Mouse (Mus musculus) WW6 (cell line): ENCODE measurements at regions not wholly inside any gene's neighbourhood (a gene's known extent, or its start where the extent isn't known, plus 50 kb on each side); places are given as distances from the start of the nearest gene placed in this dataset.

ENCODE experiments used
- DNase-seq: peaks from one replicate; pipeline ENCODE4 v3.0.0-alpha.2; 2013; ENCODE audit warnings: low read depth, low spot score

DNA sequence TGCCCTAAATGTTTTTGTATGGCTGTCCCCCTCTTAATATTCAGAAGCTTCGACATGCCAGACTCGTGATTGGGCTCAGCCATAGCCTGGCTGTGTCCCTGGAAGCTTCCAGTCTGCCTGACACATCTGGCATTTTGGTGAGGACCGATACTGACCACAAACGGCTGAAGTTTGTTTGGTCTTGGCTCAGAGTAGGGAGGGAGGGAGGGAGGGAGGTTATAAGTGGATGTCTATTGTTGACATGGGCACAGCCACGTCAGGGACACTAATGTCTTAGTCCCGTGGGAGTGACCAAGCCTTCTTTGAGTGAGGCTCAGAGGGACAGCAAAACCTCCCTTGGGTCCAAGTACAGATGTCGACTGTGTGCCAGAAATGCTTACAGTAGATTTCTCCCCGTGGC lies 151.7 kb downstream of the Chst1 start:
- no peak for DNase-seq

GRCm38 (mm10) chr2:92752156-92752555 lies 152.6 kb downstream of the Chst1 start:
- DNase-seq, result no peak

GRCm38 (mm10) chr2:92752794-92753193 lies 153.3 kb downstream of the Chst1 start:
- DNase-seq, result no peak

GRCm38 (mm10) chr2:92754505-92755280 lies 155.2 kb downstream of the Chst1 start:
- DNase-seq, result no peak

DNA sequence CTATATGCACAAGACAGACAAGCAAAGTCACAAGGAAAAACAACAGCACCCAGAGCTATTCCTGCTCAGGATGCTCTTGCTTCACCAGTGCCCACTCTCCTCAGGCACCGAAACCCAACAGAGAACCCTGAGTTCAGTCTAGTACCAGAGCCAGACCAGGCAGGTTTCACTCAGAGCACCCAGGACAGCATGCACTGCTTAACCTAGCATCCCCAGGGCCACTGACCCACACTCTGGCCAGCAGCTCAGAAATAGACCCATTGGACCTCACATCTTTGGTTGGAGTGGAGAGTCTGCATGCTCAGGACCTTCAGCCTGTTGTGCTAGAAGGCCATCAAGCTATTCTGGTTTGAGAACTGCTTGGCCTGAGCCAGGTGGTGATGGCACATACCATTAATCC lies 157.0 kb downstream of the Chst1 start:
- DNase-seq, result no peak

GRCm38 (mm10) chr2:92758775-92759174 lies 156.1 kb upstream of the Syt13 start:
- DNase-seq, result no peak

GRCm38 (mm10) chr2:92763881-92764635 lies 150.8 kb upstream of the Syt13 start:
- no peak for DNase-seq

DNA sequence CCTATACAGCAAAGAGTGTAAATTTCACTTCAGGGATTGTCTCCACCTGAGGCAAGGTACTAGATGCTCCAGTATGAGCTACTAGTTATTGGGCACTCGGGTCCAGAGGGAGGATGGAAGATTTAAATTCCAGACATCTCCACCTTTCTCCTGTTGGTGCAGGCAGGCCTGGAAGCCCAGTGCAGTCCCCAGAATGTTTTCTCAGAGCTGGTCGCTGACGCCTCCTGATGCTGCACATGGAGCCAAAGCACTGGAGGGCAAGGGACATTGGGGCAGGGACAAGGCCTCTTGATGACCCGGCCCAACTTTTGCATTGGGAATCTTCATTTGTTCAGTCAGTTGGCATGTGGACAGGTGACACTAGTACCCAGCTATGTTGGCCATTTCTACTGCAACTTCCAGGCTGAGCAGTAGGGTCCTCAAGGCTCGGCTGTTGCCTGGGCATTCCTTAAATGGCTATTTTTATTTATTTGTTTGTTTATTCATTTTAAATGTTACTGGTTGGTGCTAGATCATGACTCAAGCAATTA lies 147.4 kb upstream of the Syt13 start:
- no peak for DNase-seq

DNA sequence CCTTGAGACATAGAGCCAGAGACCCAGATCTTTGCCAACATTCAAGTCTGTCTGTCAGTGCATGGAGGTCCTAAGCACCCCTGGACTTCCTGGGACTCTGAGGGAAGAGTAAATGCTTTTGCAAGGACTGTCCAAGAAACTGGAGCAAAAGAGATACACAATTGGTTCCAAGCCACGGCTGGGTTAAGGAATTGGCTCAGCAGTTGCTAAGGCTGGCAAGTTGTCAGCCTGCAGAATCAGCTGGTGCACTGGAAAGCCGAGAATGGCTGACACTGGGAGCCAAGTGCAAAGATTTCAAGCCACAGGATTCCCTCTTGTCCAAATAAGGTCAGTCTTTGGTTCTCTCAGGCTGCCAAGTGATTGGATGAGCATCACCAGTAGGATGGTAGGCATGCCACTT lies 146.8 kb upstream of the Syt13 start:
- no peak for DNase-seq

DNA sequence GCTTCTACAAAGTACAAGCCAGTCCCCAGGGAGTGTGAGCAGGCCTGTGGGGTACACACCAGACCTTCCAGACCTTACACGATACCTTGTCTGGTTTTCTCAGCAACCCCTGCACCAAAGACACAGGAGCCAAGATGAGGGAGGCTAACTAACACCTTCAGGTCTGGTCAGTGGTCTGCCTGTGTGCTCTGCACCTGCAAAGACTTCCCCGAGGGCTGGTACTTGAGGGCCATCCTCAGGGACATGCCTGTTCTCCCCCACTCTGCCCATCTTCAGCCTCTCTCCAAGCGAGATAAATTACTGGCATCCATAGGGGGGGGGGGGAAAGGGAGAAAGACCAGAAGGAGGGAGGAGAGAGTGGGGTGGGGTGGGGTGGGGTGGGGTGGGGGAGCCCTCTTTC lies 145.8 kb upstream of the Syt13 start:
- DNase-seq, result no peak

- DNase-seq, result no peak
Measured at GRCm38 (mm10) chr2:92770098-92770497, 144.8 kb upstream of the Syt13 start.

- DNase-seq, result no peak
Measured at GRCm38 (mm10) chr2:92772623-92773022, 142.3 kb upstream of the Syt13 start.

DNA sequence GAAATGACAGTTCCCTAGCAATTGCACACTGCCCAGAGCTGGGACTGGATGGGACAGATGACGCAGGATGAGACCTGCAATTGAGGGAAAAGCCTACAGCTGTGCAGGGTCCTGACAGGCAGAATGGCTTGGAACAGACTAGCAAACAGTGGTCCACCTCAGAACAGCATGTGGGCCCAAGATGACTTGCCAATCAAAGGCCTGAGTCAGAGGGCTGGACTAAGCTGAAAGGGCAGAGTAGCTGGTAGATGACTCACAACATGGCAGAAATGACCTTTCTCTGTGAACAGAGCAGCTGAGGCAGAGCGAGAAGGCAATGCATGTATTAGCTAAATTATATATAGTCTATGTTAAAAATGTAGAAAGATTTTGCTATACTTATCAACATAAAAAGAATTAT lies 138.4 kb upstream of the Syt13 start:
- no peak for DNase-seq

DNA sequence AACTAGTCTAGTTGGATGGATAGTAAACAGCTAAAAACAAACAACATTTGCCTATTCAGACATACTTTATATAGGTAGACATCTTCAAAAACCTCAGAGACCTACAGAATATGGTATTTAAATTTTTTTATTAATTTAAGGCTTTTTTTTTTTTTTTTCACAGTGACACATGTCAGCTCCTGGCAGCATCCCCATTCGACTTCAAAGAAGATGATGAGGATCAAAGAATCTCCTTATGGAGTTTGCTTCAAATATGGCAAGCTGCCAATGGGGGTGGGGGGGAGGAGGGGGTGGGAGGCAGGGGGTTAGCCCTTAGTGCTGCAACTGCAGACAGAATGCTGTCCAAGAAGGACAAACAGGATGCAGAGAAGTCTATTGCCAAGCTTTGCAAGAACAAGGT lies 135.8 kb upstream of the Syt13 start:
- no peak for DNase-seq

DNA sequence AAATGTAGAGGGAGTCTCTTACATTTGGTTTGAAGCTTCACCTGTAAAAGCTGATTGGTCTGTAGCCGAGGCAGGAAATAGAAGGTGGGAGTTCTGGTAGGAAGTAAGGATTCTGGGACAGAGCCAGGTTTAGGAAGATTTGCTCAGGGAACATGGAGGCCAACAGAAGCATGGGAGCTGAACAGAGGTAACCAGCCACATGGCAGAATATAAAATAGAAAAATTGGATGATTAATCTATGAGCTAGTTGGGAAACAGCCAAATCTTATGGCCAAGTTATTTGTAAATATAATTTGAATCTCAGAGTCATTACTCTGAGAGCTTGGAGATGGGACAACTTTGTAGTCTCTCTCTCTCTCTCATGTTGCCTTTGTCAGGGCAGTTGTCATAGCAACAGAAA lies 134.9 kb upstream of the Syt13 start:
- DNase-seq, result no peak

- DNase-seq, result no peak
Measured at GRCm38 (mm10) chr2:92781451-92781850, 133.4 kb upstream of the Syt13 start.

GRCm38 (mm10) chr2:92782621-92783020 lies 132.3 kb upstream of the Syt13 start:
- no peak for DNase-seq

DNA sequence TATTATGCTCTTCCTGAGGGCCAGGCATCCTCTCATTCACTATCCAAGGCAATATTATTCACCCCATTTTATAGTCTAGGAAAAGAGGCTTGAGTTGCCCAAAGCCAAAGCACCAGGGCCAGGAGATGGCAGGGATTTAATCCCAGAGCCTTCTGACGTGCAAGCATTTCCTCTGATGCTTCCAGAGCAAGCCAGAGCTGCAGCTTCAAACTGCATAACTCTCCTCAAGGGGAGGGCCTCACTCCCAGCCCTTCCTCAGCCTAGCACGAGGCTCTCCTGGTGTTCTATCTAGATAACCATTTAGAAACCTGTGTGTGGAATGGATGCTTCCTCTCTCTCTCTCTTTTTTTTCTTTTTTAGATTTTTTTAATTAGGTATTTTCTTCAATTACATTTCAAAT lies 130.0 kb upstream of the Syt13 start:
- no peak for DNase-seq

GRCm38 (mm10) chr2:92787925-92788410 lies 126.9 kb upstream of the Syt13 start:
- no peak for DNase-seq

DNA sequence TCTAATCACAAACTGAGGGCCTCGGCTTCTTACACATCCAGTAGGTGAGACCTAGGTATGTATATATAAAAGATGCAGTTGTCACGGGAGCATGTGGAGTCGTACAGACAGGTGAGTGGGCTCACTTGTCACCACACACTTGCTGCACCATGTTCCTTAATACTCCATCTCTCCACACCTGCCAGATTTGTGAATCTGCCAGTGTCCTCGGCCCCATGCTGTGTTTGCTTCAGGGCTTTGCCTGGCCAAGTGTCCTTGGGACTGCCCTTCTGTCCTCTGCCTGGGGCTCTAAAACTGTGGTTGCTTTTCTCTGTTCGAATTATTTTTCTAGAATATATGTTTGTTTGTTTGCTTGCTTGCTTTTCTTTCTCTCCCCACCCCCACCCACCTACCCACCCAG lies 126.0 kb upstream of the Syt13 start:
- DNase-seq, result no peak

- DNase-seq, result no peak
Measured at GRCm38 (mm10) chr2:92790374-92790773, 124.5 kb upstream of the Syt13 start.

DNA sequence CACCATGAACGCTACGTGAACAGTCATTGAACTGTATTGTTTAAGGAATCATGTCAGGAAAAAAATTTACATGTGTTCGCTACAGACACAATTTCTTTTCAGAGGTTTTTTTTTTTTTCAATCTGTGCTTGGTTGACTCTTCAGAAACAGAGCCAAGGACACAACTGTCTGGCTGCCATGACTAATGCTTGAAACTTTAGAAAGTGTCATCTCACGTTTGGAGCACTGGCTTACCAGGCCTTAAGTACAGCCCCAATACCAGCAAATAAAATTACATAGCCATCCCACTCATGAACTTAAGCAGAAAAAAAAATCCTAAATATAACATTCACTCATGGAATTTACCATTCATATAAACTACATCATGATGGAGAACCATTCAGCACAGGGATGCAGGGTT lies 115.1 kb upstream of the Syt13 start:
- no peak for DNase-seq

GRCm38 (mm10) chr2:92800667-92801066 lies 114.2 kb upstream of the Syt13 start:
- no peak for DNase-seq
